Mouse (Mus musculus) frontal cortex, postnatal 14 days (tissue): ENCODE data around the gene Ctnnbl1.

ENCODE experiments used
- DNase-seq, 2 experiments: peaks; one replicate each; pipeline ENCODE4 v3.0.0; 2022; ENCODE audit warnings: low spot score in 2 of 2

The Ctnnbl1 gene

GRCm38 (mm10) chr2:157940586-157941185 lies 203.5 kb downstream of the Ctnnbl1 start:
- no peak for DNase-seq
